Mouse (Mus musculus): ENCODE data around the gene Ttpal.

The Ttpal gene

GRCm38 (mm10) chr2:163602101-163602971 is at the start of gene Ttpal:
Gene Ttpal (plus strand): TSS chr2:163602314.
- DNase-seq (ENCODE audit: inconsistent ontology term), result peak; percentile 90

- DNase-seq (ENCODE audit: inconsistent ontology term), result no peak
These were observed 49.6 kb upstream of the Ttpal start for GRCm38 (mm10) chr2:163552518-163552929.

- no peak for DNase-seq (ENCODE audit: inconsistent ontology term)
These were observed 47.6 kb upstream of the Ttpal start for GRCm38 (mm10) chr2:163554425-163554982.

- no peak for DNase-seq (ENCODE audit: inconsistent ontology term)
These were observed 47.1 kb upstream of the Ttpal start for GRCm38 (mm10) chr2:163554996-163555395.

GRCm38 (mm10) chr2:163555417-163555816 is 46.7 kb upstream of the Ttpal start:
- DNase-seq (ENCODE audit: inconsistent ontology term), result no peak

- DNase-seq (ENCODE audit: inconsistent ontology term), result peak; percentile 1
These were observed 43.6 kb upstream of the Ttpal start for GRCm38 (mm10) chr2:163558548-163558947.

- DNase-seq (ENCODE audit: inconsistent ontology term), result no peak
These were observed 42.9 kb upstream of the Ttpal start for GRCm38 (mm10) chr2:163559236-163559635.

- no peak for DNase-seq (ENCODE audit: inconsistent ontology term)
These were observed 41.9 kb upstream of the Ttpal start for GRCm38 (mm10) chr2:163560247-163560646.

- DNase-seq (ENCODE audit: inconsistent ontology term), result no peak
These were observed 40.7 kb upstream of the Ttpal start for GRCm38 (mm10) chr2:163561258-163561948.

- DNase-seq (ENCODE audit: inconsistent ontology term), result peak; percentile 3
These were observed 37.5 kb upstream of the Ttpal start for GRCm38 (mm10) chr2:163564646-163565045.

- no peak for DNase-seq (ENCODE audit: inconsistent ontology term)
These were observed 27.8 kb upstream of the Ttpal start for GRCm38 (mm10) chr2:163574321-163574720.

GRCm38 (mm10) chr2:163575248-163575647 is 26.9 kb upstream of the Ttpal start:
- DNase-seq (ENCODE audit: inconsistent ontology term), result no peak

- DNase-seq (ENCODE audit: inconsistent ontology term), result no peak
These were observed 24.1 kb upstream of the Ttpal start for GRCm38 (mm10) chr2:163577986-163578385.

- DNase-seq (ENCODE audit: inconsistent ontology term), result no peak
These were observed 21.8 kb upstream of the Ttpal start for GRCm38 (mm10) chr2:163580069-163580945.

- no peak for DNase-seq (ENCODE audit: inconsistent ontology term)
These were observed 18.7 kb upstream of the Ttpal start for GRCm38 (mm10) chr2:163583226-163584087.

- no peak for DNase-seq (ENCODE audit: inconsistent ontology term)
These were observed 18.1 kb upstream of the Ttpal start for GRCm38 (mm10) chr2:163584088-163584426.

GRCm38 (mm10) chr2:163586384-163587261 is 15.5 kb upstream of the Ttpal start:
- DNase-seq (ENCODE audit: inconsistent ontology term), result no peak

GRCm38 (mm10) chr2:163587506-163587905 is 14.6 kb upstream of the Ttpal start:
- no peak for DNase-seq (ENCODE audit: inconsistent ontology term)

GRCm38 (mm10) chr2:163590211-163590610 is 11.9 kb upstream of the Ttpal start:
- DNase-seq (ENCODE audit: inconsistent ontology term), result no peak

- DNase-seq (ENCODE audit: inconsistent ontology term), result no peak
These were observed 11.1 kb upstream of the Ttpal start for GRCm38 (mm10) chr2:163590996-163591395.
